Mouse (Mus musculus) embryonic facial prominence, embryonic 14.5 days (tissue): ENCODE data around the gene Tnfsf13. TPM values are rescaled to one million over a fixed set of nuclear protein-coding genes. Genes with fewer than 3 reads are reported as not detected.
A peak's percentile ranks its signal among the peaks of the same experiment; 100 is the strongest.

Experiments
- ATAC-seq: fragments of 200-750 bp; cut with Nextera tagmentation; 2 replicates; pipeline ENCODE4 v1.8.0; 2017; ENCODE audit warnings: low read depth, moderate number of reproducible peaks, moderate TSS enrichment
- DNase-seq: peaks from one replicate; pipeline ENCODE4 v3.0.0-alpha.2; 2015; ENCODE audit warnings: low spot score
- H3K27ac ChIP-seq: fragments of 300-500 bp; sonication (generic); replicated peaks from 2 replicates; pipeline ENCODE4 v1.5.1; 2014; ENCODE audit warnings: low read depth, mild to moderate bottlenecking, low read length, moderate library complexity
- H3K27me3 ChIP-seq: fragments of 300-500 bp; sonication (generic); replicated peaks from 2 replicates; pipeline ENCODE4 v1.6.1; 2014; ENCODE audit warnings: low read length; ENCODE audit not compliant: control insufficient read depth, insufficient read depth
- H3K36me3 ChIP-seq: fragments of 300-500 bp; sonication (generic); 2 replicates; pipeline ENCODE4 v1.6.1; 2014; ENCODE audit warnings: low read length, mixed read lengths; ENCODE audit not compliant: control insufficient read depth, insufficient read depth
- H3K4me1 ChIP-seq: fragments of 300-500 bp; sonication (generic); 2 replicates; pipeline ENCODE4 v1.6.1; 2014; ENCODE audit warnings: antibody characterized with exemption, low read length; ENCODE audit not compliant: control insufficient read depth, insufficient read depth
- H3K4me2 ChIP-seq: fragments of 300-500 bp; sonication (generic); 2 replicates; pipeline ENCODE4 v1.6.1; 2014; ENCODE audit warnings: low read depth, mild to moderate bottlenecking, low read length, moderate library complexity, mixed read lengths
- H3K4me3 ChIP-seq: fragments of 300-500 bp; sonication (generic); 2 replicates; pipeline ENCODE4 v1.5.1; 2014; ENCODE audit warnings: low read depth, mild to moderate bottlenecking, low read length
- H3K9ac ChIP-seq: fragments of 300-500 bp; sonication (generic); 2 replicates; pipeline ENCODE4 v1.6.1; 2014; ENCODE audit warnings: low read depth, mild to moderate bottlenecking, low read length, moderate library complexity, mixed read lengths
- H3K9me3 ChIP-seq: fragments of 300-500 bp; sonication (generic); 2 replicates; pipeline ENCODE4 v1.6.1; 2016; ENCODE audit warnings: low read length; ENCODE audit not compliant: control insufficient read depth
- WGBS: fragments of 180-500 bp; shearing (Covaris S2); extraction: QIAGEN DNeasy Blood & Tissue Kit; methylation state at CpG from one replicate; pipeline ENCODE4 v1.1.7; 2014; 5-methylcytosine and 5-hydroxymethylcytosine counted together
- polyA plus RNA-seq: library from polyadenylated mRNA; unstranded; fragments of >200 nt; fragmentation: Nextera tagmentation; extraction: Ambion mirVana; gene quantifications from 2 replicates; pipeline ENCODE4 v1.2.1, GENCODE M21; 2014

Tnfsf13 gene
- polyA plus RNA-seq, 1 experiment from 2014 or later: 0.49 TPM

DNA sequence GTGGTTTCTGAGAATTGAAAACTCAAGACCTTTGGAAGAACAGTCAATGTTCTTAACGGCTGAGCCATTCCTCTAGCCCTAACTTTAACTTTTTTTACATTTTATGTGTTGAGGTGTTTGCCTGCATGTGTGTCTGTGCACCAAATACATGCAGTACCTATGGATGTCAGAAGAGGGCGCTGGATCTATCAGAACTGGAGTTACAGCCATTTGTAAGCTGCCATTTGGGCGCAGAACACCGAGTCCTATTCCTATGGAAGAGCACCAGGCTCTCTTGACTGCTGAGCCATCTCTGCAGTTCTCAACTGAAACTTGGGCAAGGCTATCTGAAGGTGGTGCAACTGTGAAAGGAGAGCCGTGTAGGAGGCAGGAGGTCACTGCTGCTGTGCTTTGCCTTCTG lies 13.0 kb upstream of the Tnfsf13 start:
- no peak overlapping the region for H3K27ac ChIP-seq
- H3K9me3 ChIP-seq: no peaks in the 10 kb centered on the region
- H3K4me3 ChIP-seq: no peak overlapping the region
- DNase-seq (no peak), ATAC-seq (no peak)
- H3K4me1 ChIP-seq: no peaks in the 10 kb centered on the region
- H3K4me2 ChIP-seq: no peak overlapping the region
- H3K36me3 ChIP-seq: no peaks in the 10 kb centered on the region
- H3K9ac ChIP-seq: no peak overlapping the region
- no peaks in the 10 kb centered on the region for H3K27me3 ChIP-seq
- WGBS: 73% methylated on average over 5 of the region's 5 CpGs

DNA sequence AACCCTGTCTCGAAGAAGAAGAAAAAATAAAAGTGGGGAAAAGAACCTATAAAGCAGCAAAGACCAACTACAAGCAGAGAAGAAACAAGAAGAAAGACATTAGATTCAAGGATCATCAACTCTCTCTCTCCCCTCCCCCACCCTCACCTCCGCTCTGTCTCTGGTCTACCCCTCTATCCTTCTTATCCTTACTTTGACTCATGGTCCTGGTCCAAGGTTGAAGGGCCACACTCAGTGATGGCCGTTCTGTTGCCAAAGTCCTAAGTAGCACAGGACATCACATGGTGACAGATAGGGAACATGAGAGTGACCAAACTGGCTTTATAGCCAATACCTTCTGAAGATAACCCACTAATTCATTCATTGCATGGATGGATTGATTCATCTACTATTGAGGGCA lies 11.8 kb upstream of the Tnfsf13 start:
- H3K4me2 ChIP-seq: no peak overlapping the region
- H3K27ac ChIP-seq: no peak overlapping the region
- no peaks in the 10 kb centered on the region for H3K9me3 ChIP-seq
- H3K4me1 ChIP-seq: no peaks in the 10 kb centered on the region
- no peak for ATAC-seq
- H3K36me3 ChIP-seq: no peaks in the 10 kb centered on the region
- H3K4me3 ChIP-seq: no peak overlapping the region
- WGBS: 92% methylated on average over 3 of the region's 3 CpGs
- no peak for DNase-seq
- no peaks in the 10 kb centered on the region for H3K27me3 ChIP-seq
- no peak overlapping the region for H3K9ac ChIP-seq

DNA sequence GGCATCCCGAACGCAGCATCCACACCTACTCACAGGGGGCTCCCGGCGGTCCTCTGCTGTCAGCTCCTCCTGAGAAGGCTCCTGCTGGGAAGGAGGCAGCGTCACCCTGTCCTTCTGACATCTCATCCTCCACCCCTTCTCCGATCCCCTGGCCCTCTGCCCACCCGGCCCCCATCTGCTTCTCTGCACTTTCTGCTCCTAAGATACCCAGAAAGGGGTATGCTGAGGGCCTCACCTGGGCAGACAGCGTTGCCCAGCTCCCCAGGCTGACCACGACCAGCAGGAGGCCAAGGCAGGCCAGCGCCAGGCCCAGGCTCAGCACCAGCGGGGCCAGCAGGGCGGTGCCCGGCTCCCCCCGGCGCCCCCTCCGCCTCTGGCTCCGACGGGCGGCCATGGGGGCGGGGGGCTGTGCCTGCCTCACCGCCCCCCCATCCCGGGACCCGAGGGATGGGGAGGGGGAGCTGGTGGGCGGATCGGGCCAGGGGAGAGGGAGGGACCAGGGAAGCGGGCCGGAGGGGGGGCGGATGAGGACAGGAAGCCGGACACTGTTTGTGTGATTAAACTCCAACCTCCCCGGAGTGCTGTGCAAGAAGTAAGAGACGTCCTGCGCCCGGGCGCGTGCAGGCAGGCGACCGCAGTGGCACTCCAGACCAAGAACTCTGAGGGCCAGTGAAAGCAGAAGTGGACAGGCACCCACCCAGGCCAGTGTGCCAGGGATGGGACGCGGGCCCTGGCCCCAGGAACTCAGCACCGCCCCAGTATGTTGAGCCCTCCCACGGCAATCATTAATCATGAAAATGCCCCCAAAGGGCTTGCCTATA lies 10.0 kb upstream of the Tnfsf13 start, which contains the start of the genes Tnfsf12 and Tnfsfm13:
Gene Tnfsf12, minus strand, starts transcription at position 489 of the 821 bp plus-strand sequence.
Gene Tnfsfm13, minus strand, starts transcription at position 738 of the 821 bp plus-strand sequence.
- no peaks in the 10 kb centered on the region for H3K9me3 ChIP-seq
- ATAC-seq (peak; percentile 80), DNase-seq (peak; percentile 68)
- no peaks in the 10 kb centered on the region for H3K27me3 ChIP-seq
- H3K9ac ChIP-seq: peak within 1 kb of the TSS; percentile 86
- H3K36me3 ChIP-seq: no peaks in the 10 kb centered on the region
- peak within 1 kb of the TSS; percentile 79 for H3K27ac ChIP-seq
- H3K4me2 ChIP-seq: peak within 1 kb of the TSS; percentile 93
- H3K4me3 ChIP-seq: peak within 1 kb of the TSS; percentile 55
- WGBS: 3% methylated on average over 30 of the region's 41 CpGs
- H3K4me1 ChIP-seq: no peaks in the 10 kb centered on the region

DNA sequence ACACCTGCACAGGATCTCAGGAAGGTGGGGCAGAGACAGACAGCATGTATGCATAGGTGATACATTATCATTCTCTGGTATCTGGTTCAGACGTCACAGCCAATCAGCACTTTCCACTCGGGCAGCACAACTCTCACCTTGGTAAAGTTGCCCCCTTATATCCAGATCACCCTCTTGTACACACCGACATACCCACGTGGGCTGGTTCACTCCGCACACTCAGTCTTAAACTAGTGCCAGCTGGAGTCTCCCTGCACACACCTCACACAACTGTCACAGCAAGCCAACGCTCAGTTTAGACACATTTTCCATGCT lies 9.4 kb upstream of the Tnfsf13 start:
- WGBS: 15% methylated on average over 6 of the region's 6 CpGs
- H3K27ac ChIP-seq: peak overlapping the region; percentile 79
- H3K27me3 ChIP-seq: no peaks in the 10 kb centered on the region
- DNase-seq (no peak), ATAC-seq (peak; percentile 24; the same call in 1 of the 2 replicates)
- H3K4me2 ChIP-seq: peak overlapping the region; percentile 93
- H3K4me3 ChIP-seq: peak overlapping the region; percentile 55
- H3K9ac ChIP-seq: peak overlapping the region; percentile 86
- no peaks in the 10 kb centered on the region for H3K4me1 ChIP-seq
- no peaks in the 10 kb centered on the region for H3K9me3 ChIP-seq
- H3K36me3 ChIP-seq: no peaks in the 10 kb centered on the region

DNA sequence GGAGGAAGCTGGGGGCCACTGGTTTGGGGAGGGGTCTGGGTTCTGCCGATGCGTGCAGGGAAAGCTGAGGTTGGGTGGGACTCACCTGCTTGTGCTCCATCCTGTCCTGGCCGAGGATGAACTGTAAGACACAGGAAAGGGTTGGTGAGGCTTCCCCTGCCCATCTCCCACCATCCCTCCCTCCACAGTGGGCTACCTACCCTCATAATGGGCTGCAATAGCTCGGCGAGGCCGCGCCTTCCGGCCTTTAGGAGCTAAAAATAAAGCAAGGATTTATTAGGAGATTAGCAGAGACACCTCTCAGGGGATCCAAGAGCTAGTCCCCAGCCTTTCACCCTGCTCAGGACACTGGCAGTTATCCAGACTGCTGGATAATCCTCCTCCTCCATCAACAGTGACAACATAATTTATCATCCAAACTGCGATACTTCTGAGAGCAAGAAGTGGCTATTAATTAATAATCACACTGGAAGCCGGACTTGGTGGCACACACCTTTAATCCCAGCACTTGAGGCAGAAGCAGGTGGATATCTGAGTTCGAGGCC lies 7.9 kb upstream of the Tnfsf13 start:
- Histone ChIP-seq H3K27me3 (no peaks in the 10 kb centered on the region), H3K36me3 (no peaks in the 10 kb centered on the region), H3K4me1 (no peaks in the 10 kb centered on the region), H3K4me2 (no peak overlapping the region), H3K27ac (no peak overlapping the region), H3K9me3 (no peaks in the 10 kb centered on the region), H3K4me3 (no peak overlapping the region), H3K9ac (no peak overlapping the region)
- WGBS: 64% methylated on average over 11 of the region's 11 CpGs
- no peak for ATAC-seq
- no peak for DNase-seq

DNA sequence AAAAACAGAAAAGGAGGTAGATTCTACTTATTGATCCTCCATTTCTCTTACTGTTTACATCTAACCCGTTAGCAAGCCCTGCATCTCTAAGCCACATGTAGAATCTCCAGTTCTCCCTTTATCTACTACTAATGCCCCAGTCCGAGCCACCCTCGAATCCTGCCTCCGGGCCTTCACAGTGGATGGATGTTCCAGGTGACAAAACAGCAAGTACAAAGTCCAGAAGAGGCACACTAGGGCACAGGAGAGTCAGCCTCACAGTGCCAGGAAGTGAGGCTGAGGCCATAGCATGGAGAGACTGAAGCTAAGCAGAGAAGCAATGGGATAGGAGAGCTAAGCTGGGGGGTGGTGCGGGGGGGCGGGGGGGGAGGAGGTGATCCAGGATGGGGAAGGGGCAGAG lies 7.3 kb upstream of the Tnfsf13 start:
- no peaks in the 10 kb centered on the region for H3K27me3 ChIP-seq
- 78% methylated on average over 6 of the region's 6 CpGs for WGBS
- no peak overlapping the region for H3K9ac ChIP-seq
- H3K9me3 ChIP-seq: no peaks in the 10 kb centered on the region
- DNase-seq: no peak
- no peak overlapping the region for H3K4me3 ChIP-seq
- no peaks in the 10 kb centered on the region for H3K4me1 ChIP-seq
- H3K27ac ChIP-seq: no peak overlapping the region
- ATAC-seq: no peak
- H3K36me3 ChIP-seq: no peaks in the 10 kb centered on the region
- H3K4me2 ChIP-seq: no peak overlapping the region

DNA sequence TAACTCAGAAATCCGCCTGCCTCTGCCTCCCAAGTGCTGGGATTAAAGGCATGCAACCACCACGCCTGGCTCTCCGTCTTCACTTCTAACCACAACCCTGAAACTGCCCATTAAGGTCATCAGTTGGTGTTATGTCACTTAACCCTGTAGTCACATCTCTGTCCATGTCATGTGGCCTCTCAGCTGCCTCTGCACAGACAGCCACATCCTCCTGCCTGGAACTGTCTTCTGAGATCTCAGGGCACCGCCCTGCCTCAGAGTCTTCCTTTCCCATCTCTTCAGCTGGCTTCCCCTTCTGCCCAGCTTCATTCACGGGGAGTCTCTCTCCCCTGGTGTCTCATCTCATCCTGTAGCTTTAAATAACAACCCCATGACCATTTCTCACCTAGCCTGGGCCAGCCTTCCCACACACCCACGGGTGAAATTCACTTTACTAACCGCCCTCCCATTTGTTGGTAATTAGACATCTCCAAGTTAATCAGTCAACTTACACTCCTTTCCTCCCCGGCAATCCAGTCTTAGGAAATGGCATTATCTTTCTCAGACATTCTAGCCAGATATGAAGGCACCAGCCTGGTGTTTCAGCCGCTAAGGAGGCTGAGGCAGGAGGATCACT lies 6.7 kb upstream of the Tnfsf13 start:
- ATAC-seq (no peak), DNase-seq (no peak)
- Histone ChIP-seq H3K27ac (no peak overlapping the region), H3K4me3 (no peak overlapping the region), H3K27me3 (no peaks in the 10 kb centered on the region), H3K9me3 (no peaks in the 10 kb centered on the region), H3K9ac (no peak overlapping the region), H3K4me2 (no peak overlapping the region), H3K4me1 (no peaks in the 10 kb centered on the region), H3K36me3 (no peaks in the 10 kb centered on the region)
- WGBS: 69% methylated on average over 9 of the region's 9 CpGs

DNA sequence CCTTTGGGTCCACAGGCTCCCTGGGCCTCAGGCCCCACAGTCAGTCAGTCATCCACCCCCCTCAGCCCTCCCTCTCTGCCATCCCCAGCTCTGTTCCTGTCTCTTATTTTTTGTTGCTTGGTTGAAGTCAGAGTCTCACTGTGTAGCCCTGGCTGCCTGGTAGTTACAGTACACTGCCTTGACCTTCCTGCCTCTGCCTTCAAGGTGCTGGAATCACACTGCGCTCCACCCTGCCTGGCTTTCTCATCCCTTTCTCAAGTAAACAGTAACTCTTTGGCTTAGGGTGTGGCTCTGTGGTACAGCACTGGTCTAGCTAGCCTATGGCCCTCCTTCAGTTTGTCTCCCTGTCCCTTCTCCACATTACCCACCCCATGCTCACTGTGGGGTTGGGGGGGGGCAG lies 4.3 kb upstream of the Tnfsf13 start:
- H3K4me3 ChIP-seq: no peak overlapping the region
- no peak overlapping the region for H3K4me2 ChIP-seq
- ATAC-seq: no peak
- no peaks in the 10 kb centered on the region for H3K27me3 ChIP-seq
- H3K9me3 ChIP-seq: no peaks in the 10 kb centered on the region
- peaks cover 16% of the 10 kb centered on the region for H3K4me1 ChIP-seq
- H3K9ac ChIP-seq: no peak overlapping the region
- no peak overlapping the region for H3K27ac ChIP-seq
- 88% methylated on average over 1 of the region's 1 CpGs for WGBS
- no peak for DNase-seq
- no peaks in the 10 kb centered on the region for H3K36me3 ChIP-seq
